Mouse (Mus musculus) left cerebral cortex, adult 9 months (tissue): ENCODE data around the gene Islr2.

ENCODE experiments used
- DNase-seq, 2 experiments: peaks; one replicate each; pipeline ENCODE4 v3.0.0; 2022; ENCODE audit warnings: low spot score in 2 of 2

Gene Islr2

GRCm38 (mm10) chr9:58220218-58220903 is 16.2 kb upstream of the Islr2 start:
- peak in 1 of 2 experiments; percentile 40 for DNase-seq

- no peak for DNase-seq
These were observed 14.4 kb upstream of the Islr2 start for GRCm38 (mm10) chr9:58218539-58218938.

GRCm38 (mm10) chr9:58216402-58216801 is 12.3 kb upstream of the Islr2 start:
- peak in 1 of 2 experiments; percentile 39 for DNase-seq

GRCm38 (mm10) chr9:58214519-58215180 is 10.5 kb upstream of the Islr2 start:
- DNase-seq: no peak

DNA sequence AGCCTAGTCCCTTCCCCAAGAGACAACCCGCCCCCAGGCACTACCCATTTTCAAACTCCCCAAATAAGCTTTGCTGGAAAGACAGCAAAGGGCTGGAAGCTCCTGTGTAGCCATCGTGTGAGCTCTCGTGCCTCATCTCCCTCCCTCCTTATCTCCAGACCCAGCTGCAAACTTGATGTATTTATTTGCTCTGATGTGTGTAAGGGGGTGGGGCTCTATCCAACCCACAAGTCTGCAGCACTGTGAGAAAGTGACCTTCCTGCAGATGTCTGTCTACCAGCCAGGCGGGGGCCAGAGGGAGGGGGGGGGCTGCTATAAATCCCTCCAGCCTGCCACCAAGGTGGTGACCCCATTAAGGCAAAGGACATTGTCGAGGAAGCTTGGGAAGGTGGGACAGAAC is 9.7 kb upstream of the Islr2 start:
- no peak for DNase-seq

DNA sequence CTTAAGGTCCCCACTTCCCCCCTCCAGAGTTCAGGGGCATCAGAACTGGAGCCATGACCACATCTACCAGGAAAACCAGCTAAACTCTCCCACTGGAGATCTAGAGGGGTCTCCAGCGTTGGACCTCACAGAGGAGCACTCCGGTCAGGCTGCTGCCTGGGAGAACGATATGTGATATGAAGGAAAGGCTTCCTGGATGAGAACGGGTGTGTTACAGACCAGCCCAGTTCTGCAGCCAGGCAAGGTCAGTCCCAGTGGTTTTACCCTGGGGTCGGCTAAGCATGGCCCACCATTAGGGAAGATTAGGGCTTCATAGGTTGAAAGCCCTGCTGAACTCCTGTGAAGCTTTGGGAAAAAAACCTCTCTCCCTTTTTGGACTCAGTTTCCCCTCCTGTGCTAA is 9.3 kb upstream of the Islr2 start:
- DNase-seq: no peak

GRCm38 (mm10) chr9:58210304-58210627 is 6.1 kb upstream of the Islr2 start:
- DNase-seq: no peak

- DNase-seq: no peak
These were observed 5.6 kb upstream of the Islr2 start for GRCm38 (mm10) chr9:58209462-58210303.

DNA sequence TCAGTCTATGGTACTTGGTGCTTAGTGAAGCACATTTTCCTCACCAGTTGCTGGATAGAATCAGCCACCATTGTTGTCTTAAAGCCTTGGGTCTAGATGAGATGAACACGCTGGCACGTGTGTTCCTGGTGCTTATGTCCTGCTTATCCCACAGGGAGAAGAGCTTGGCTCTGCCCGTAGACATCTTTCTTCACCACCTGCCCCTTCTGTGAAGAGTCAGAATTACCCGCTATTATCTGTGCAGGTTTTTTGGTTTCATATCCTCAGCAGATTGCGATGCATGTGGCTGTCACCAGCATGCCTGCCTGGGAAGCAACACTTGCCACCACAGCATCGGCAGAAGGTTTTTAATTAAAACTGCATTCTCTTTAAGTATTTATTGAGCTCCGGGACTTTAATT is 1.9 kb upstream of the Islr2 start:
- DNase-seq: no peak

GRCm38 (mm10) chr9:58204448-58205000 is 405 bp upstream of the Islr2 start:
- peak in 1 of 2 experiments; percentile 93 for DNase-seq

DNA sequence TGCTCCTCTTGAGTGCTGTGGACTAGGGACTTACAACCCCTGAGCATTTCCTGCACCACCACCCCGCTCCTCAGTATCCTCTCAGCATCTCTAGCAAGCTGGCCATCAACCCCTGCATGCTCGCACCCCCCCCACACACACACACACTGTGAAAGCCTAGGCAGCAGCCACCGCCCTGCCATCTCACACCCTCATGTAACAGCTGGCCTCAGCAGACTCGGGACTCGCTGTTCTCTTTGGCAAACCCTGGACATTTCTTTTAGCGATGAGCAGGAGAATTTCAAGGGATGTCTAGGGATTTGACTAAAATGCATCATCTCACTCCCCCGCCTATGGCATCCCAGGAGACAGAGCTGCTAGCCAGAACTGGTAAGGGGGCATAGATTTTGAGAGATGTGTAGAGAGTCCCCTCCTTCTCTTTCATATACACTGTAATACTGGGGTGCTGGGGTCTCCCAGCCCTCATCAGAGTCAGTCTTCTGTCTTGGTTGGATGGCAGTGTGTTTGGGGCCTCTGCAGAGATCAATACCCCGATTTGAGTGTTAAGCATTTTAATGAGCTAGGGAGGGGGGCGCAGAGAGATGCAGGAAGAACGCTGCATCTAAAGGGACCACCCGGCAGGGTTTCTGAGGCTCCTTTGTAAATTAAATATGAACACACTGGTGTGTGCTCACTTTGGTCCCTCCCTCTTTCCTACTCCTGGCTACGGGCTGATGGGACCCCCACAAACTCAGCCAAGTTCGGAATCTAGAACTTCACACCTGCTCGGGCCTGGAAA is 1.3 kb downstream of the Islr2 start:
- DNase-seq: peak in 1 of 2 experiments; percentile 76

DNA sequence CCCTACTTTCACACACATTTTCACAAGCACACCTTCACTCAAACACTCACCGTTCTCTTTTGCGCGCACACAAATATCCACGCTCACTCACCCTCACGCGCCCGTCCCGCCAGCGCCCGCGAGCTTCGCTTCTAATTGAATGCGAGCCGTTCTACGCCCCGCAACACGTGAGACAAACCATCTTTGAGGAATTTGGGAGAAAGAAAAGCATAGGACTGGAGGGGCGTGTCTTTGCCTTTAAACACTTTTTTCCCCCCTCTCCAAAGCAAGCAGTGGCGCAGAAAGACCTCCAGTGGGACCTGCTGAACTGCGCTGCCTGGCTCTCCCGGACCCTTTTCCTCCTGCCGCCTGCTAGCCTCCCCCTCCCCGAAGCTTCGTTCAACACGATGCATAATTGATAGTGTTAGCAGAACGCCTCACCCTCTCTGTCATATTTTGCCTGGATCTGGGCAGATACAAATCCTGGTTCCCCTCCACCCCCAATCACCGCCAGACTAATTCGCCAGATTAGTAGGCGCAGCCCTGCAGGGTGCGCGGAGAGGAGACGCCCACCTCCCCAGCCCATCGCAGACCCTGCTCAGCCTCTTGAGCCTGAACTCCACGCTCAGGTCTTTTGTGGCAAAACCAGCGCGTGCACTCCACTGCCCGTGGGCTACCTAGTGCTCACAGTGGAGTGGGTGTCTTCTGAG is 2.1 kb downstream of the Islr2 start:
- DNase-seq: peak in 1 of 2 experiments; percentile 39

- peak in 1 of 2 experiments; percentile 60 for DNase-seq
These were observed 2.9 kb downstream of the Islr2 start for GRCm38 (mm10) chr9:58201091-58201842.

GRCm38 (mm10) chr9:58200270-58201090 is 3.6 kb downstream of the Islr2 start:
- peak in 1 of 2 experiments; percentile 33 for DNase-seq

- peak in 1 of 2 experiments; percentile 40 for DNase-seq
These were observed 4.5 kb downstream of the Islr2 start for GRCm38 (mm10) chr9:58199381-58200269.

GRCm38 (mm10) chr9:58198801-58199371 is 5.2 kb downstream of the Islr2 start:
- peak in 1 of 2 experiments; percentile 42 for DNase-seq

- DNase-seq: peak in 1 of 2 experiments; percentile 64
These were observed 6.1 kb downstream of the Islr2 start for GRCm38 (mm10) chr9:58197781-58198701.
